Mouse (Mus musculus): Measurements from ENCODE around the gene Fgg.

DNA sequence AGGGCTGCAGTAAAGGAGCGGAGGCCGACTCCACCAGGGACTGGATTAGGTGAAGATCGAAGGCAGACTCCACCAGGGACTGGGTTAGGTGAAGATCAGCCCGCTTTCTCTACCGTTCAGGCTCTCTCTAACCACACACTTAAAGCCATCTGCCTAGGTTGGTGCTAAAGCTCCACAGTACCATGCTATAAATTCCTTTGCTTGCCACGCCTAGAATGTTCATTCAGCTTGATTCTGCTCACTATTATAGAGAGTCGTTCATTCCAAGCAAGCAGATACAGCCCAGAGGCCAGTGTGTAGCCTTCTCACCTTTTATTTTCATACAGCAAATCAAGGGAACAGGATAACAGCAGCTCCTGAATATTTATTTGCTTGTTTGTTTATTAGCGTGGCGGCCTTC is 7.5 kb upstream of the Fgg start:
- TF ChIP-seq CTCF (IDR thresholded peaks at IDR 0.05; ENCODE audit: low read depth, low read length) (no peak), POLR2AphosphoS5 (IDR thresholded peaks at IDR 0.05; ENCODE audit: insufficient replicate concordance, low read depth, low read length) (no peak), GATA1 (IDR thresholded peaks at IDR 0.05; ENCODE audit: borderline replicate concordance, low read length) (no peak), TAL1 (conservative IDR thresholded peaks at IDR 0.05; ENCODE audit: low read depth, low read length) (no peak)

Measured in G1E (cell line).